Mouse (Mus musculus) urinary bladder, postnatal 4 days (tissue): ENCODE results near the gene Pole4.

Experiments
- DNase-seq, 2 experiments: peaks; one replicate each; pipeline ENCODE4 v3.0.0; 2021 to 2022; ENCODE audit warnings: low spot score in 2 of 2

Pole4 gene

DNA sequence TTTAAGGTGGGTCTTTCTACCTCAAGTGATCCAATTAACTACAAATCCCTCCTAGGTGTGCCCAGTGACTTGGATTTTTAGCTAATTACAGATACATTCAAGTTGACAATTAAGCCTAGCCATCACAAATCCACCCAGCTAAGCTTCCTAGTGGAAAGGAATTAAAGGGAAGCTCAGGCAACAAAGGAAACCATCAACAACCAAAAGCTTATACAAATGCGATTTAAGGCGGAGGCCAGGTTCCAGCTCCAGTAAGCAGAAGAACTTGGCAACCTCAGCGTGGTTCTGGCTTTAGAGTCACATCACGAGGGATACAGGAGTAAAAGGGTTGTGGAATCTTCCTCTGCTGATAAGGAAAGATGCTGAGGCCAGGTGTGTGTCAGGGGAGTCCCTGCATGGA, 92.0 kb downstream of the Pole4 start:
- DNase-seq: no peak

- DNase-seq: no peak
These were observed 94.1 kb downstream of the Pole4 start for GRCm38 (mm10) chr6:82611049-82611448.

- DNase-seq: no peak
These were observed 95.7 kb downstream of the Pole4 start for GRCm38 (mm10) chr6:82609339-82609926.

DNA sequence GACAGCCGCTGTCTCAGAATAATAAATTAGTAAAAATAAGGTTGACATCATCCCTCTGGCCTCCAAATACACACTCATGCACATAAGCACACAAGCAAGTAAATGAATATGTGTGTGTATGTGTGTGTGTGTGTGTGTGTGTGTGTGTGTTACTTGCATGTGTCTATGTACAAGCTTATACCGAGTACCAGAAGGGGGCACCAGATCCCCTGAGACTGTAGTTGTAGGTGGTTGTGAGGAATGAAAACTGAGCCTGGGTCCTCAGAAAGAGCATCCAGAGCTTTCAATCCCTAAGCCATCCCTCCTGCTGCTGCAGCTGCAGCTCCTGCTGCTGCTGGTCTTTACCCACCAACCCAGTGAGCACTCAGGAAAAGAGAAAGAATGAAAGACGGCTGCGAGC, 96.4 kb downstream of the Pole4 start:
- no peak for DNase-seq

DNA sequence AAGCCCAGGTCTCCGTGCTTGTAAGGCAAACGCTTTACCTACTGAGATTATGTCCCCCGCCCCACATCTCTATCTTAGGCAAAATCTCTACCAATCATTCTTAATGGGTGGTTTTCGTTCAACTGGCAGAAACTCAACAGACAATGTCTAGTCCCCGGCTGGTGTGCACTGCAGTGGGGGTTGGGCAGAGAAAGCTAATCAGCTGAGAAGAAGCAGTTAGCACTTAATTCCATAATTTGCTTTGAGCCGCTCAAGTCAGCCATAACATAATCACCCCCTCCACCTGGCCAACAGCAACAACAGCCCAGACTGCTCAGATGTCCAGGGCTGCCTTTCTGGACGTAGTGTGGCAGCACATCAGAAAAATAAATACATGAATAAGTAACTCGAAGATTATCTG, 100.4 kb downstream of the Pole4 start:
- no peak for DNase-seq

- DNase-seq: no peak
These were observed 101.5 kb downstream of the Pole4 start for GRCm38 (mm10) chr6:82603665-82604064.

DNA sequence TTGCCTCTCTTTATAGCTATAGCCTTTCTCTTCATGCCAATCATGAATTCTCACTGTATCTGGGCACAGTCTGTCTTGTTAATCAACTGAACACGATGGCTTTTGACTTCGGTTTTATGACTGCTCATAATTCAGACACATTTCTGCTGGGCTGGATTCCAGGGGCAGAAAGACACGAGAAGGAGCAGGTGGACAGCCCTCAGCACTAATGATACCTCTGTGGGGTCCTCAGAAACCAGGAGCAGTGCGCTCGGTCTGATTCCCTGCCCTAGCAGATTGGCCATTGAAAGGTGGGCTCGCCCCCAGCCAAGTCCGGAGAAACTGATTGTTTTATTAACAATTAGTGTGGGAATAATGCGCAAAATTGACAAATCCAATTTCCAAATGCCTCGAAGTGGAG, 101.9 kb downstream of the Pole4 start:
- DNase-seq: no peak

DNA sequence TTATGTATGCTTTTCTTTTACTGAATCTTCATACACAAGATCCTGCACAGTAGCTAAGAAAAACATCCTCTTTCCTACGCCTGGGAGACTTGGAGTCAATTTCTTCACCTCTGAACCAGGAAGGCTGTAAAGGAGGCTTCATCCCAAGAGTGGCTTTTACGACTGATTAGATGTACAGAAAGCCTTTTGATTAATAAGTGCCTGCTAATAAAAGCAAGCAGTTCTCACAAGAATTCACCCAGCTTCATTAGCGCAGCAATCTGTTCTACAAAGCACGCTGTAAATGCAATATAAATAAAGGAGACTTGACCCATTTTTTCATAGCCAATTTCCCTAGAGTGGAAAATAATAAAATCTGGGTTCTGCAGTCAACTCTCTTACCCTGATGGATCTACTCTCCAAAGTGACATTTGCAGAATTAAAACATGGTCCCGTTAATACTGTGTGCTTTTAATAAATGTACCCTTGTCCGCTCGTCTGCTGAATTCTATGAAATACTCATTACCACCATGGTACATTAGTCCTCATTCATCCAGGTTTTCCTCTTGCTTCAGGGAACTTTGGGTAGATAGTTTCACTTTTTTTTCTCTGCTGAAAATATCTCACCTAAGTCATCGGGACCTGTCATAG, 109.6 kb downstream of the Pole4 start:
- no peak for DNase-seq

- no peak for DNase-seq
These were observed 115.8 kb downstream of the Pole4 start for GRCm38 (mm10) chr6:82589387-82589786.

GRCm38 (mm10) chr6:82585396-82585795, 119.8 kb downstream of the Pole4 start:
- no peak for DNase-seq

DNA sequence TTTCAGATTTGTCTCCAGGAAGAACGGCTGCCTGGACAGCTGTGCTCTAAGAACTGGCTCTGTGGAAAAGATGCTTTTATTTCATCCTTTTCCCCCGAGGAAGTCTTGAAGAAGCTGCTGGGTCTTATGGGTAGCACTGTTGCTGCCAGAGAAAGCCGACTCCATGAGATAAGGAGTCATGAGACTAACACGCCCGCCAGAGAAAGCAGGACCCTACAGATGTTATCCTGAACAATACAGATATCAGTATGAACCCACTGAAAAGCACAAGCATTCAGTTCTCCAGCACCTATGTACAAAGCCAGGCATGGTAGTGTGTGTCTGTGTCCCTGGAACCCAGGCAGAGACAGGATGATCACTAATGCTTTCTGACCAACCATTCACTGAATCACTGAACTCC, 129.7 kb downstream of the Pole4 start:
- no peak for DNase-seq
